Mouse (Mus musculus) hindbrain, embryonic 11.5 days (tissue): ENCODE measurements around the gene Tmem51. TPM values are rescaled to one million over a fixed set of nuclear protein-coding genes. Genes with fewer than 3 reads are reported as not detected.

ENCODE experiments used
- ATAC-seq: fragments of 200-750 bp; cut with Nextera tagmentation; 2 replicates; pipeline ENCODE4 v1.8.0; 2017; ENCODE audit warnings: mild to moderate bottlenecking, moderate TSS enrichment, moderate library complexity; ENCODE audit not compliant: low FRiP score
- DNase-seq: peaks from one replicate; pipeline ENCODE4 v3.0.0-alpha.2; 2015; ENCODE audit warnings: low spot score
- H3K27ac ChIP-seq: fragments of 300-500 bp; sonication (generic); 2 replicates; pipeline ENCODE4 v1.5.1; 2014; ENCODE audit warnings: mild to moderate bottlenecking, low read depth, low read length
- H3K27me3 ChIP-seq: fragments of 300-500 bp; sonication (generic); 2 replicates; pipeline ENCODE4 v1.6.1; 2014; ENCODE audit warnings: mild to moderate bottlenecking, low read length, moderate library complexity, mixed read lengths; ENCODE audit not compliant: control insufficient read depth, insufficient read depth
- H3K36me3 ChIP-seq: fragments of 300-500 bp; sonication (generic); 2 replicates; pipeline ENCODE4 v1.6.1; 2014; ENCODE audit warnings: mild to moderate bottlenecking, low read length, moderate library complexity, mixed read lengths; ENCODE audit not compliant: control insufficient read depth, insufficient read depth
- H3K4me1 ChIP-seq: fragments of 300-500 bp; sonication (generic); replicated peaks from 2 replicates; pipeline ENCODE4 v1.6.1; 2014; ENCODE audit warnings: low read length, mixed read lengths; ENCODE audit not compliant: control insufficient read depth, insufficient read depth
- H3K4me2 ChIP-seq: fragments of 300-500 bp; sonication (generic); replicated peaks from 2 replicates; pipeline ENCODE4 v1.6.1; 2014; ENCODE audit warnings: mild to moderate bottlenecking, low read depth, low read length
- H3K4me3 ChIP-seq: fragments of 300-500 bp; sonication (generic); 2 replicates; pipeline ENCODE4 v1.5.1; 2014; ENCODE audit warnings: low read depth, low read length
- H3K9ac ChIP-seq: fragments of 300-500 bp; sonication (generic); 2 replicates; pipeline ENCODE4 v1.6.1; 2014; ENCODE audit warnings: low read depth, low read length
- H3K9me3 ChIP-seq: fragments of 300-500 bp; sonication (generic); 2 replicates; pipeline ENCODE4 v1.6.1; 2016; ENCODE audit warnings: low read length; ENCODE audit not compliant: control insufficient read depth
- WGBS: fragments of 180-500 bp; shearing (Covaris S2); extraction: QIAGEN DNeasy Blood & Tissue Kit; methylation state at CpG from one replicate; pipeline ENCODE4 v1.1.7; 2014; 5-methylcytosine and 5-hydroxymethylcytosine counted together
- polyA plus RNA-seq: library from polyadenylated mRNA; unstranded; fragments of >200 nt; fragmentation: Nextera tagmentation; extraction: Ambion mirVana; gene quantifications from 2 replicates; pipeline ENCODE4 v1.2.1, GENCODE M21; 2014

Tmem51 gene
- polyA plus RNA-seq, 1 experiment from 2014 or later: 8.1 TPM

- H3K9ac ChIP-seq: no peak overlapping the region
- no peak for DNase-seq
- no peak overlapping the region for H3K27ac ChIP-seq
Observed at GRCm38 (mm10) chr4:142060455-142061378, 23.4 kb downstream of the Tmem51 start.

DNA sequence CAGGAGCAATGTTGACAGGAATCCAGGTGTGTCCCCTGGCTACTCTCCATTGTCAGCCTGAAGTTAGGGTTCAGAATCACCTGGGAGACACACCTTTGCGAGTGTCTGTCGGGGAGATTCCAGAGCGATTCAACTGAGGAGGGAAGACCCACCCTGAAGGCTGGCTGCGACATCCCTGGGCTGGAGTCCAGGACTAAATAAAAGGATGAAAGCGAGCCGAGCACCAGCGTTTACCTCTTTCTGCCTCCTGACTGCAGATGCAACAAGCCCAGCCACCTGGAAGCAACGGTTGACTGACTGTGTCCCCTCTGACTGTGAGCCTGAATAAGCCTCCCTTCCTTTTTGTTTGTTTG is 24.3 kb downstream of the Tmem51 start:
- Histone ChIP-seq H3K27me3 (no peaks in the 10 kb centered on the region), H3K27ac (no peak overlapping the region), H3K36me3 (no peaks in the 10 kb centered on the region), H3K4me2 (no peak overlapping the region), H3K4me1 (no peaks in the 10 kb centered on the region), H3K9me3 (no peaks in the 10 kb centered on the region), H3K4me3 (no peak overlapping the region), H3K9ac (no peak overlapping the region)
- ATAC-seq (no peak), DNase-seq (no peak)
- WGBS: 94% methylated on average over 8 of the region's 8 CpGs

More at GRCm38 (mm10) chr4:142060455-142061378, 23.4 kb downstream of the Tmem51 start:
- no peak overlapping the region for H3K4me2 ChIP-seq
- no peak for ATAC-seq
- 61% methylated on average over 18 of the region's 18 CpGs for WGBS
- H3K36me3 ChIP-seq: no peaks in the 10 kb centered on the region
- H3K4me3 ChIP-seq: no peak overlapping the region
- H3K9me3 ChIP-seq: no peaks in the 10 kb centered on the region
- H3K4me1 ChIP-seq: no peaks in the 10 kb centered on the region
- H3K27me3 ChIP-seq: no peaks in the 10 kb centered on the region

- H3K4me3 ChIP-seq: no peak overlapping the region
- WGBS: 80% methylated on average over 13 of the region's 13 CpGs
- no peaks in the 10 kb centered on the region for H3K4me1 ChIP-seq
- ATAC-seq: no peak
- no peak overlapping the region for H3K4me2 ChIP-seq
- H3K9ac ChIP-seq: no peak overlapping the region
- DNase-seq: no peak
- no peaks in the 10 kb centered on the region for H3K9me3 ChIP-seq
- no peak overlapping the region for H3K27ac ChIP-seq
- no peaks in the 10 kb centered on the region for H3K27me3 ChIP-seq
- no peaks in the 10 kb centered on the region for H3K36me3 ChIP-seq
Observed at GRCm38 (mm10) chr4:142059113-142059840, 24.8 kb downstream of the Tmem51 start.

DNA sequence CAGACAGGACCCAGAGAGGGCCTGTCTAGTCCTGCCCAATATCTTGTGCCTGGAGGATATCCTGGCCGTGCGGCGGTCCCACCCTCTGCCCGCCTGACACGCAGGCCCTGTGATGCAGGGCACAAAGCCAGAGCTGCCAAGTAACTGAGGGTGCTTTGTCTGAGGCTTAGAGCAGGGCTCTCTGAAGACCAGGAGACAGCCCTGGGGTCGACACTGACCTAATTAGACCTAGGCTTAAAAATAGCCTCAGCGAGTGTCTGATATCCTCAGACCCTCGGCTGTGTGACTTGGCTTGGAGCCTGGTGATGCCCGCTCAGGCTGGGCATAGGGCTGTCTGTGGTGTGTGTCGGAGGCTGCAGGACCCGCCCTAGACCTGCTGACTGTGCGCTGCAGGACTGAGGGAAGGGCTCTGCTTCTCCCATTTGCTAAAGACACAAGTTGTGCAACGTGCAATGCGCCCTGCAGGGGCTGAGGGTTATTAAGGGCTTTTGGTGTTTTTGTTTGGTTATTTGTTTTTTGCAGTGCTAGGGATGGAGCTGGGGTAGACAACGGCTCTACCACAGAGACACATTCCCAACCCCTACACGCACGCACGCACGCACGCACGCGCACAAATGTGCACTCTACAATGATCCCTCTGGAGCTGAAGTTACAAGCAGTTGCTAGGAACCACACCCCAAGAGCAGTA is 26.4 kb downstream of the Tmem51 start:
- Histone ChIP-seq H3K4me1 (no peaks in the 10 kb centered on the region), H3K9me3 (no peaks in the 10 kb centered on the region), H3K4me2 (no peak overlapping the region), H3K27ac (no peak overlapping the region), H3K4me3 (no peak overlapping the region), H3K27me3 (no peaks in the 10 kb centered on the region), H3K36me3 (no peaks in the 10 kb centered on the region), H3K9ac (no peak overlapping the region)
- 88% methylated on average over 22 of the region's 22 CpGs for WGBS
- DNase-seq (no peak), ATAC-seq (no peak)

GRCm38 (mm10) chr4:142055600-142055999 is 28.5 kb downstream of the Tmem51 start:
- Histone ChIP-seq H3K4me3 (no peak overlapping the region), H3K9me3 (no peaks in the 10 kb centered on the region), H3K27me3 (no peaks in the 10 kb centered on the region), H3K27ac (no peak overlapping the region), H3K36me3 (no peaks in the 10 kb centered on the region), H3K4me2 (no peak overlapping the region), H3K9ac (no peak overlapping the region), H3K4me1 (no peaks in the 10 kb centered on the region)
- DNase-seq (no peak), ATAC-seq (no peak)
- WGBS: 84% methylated on average over 8 of the region's 8 CpGs

DNA sequence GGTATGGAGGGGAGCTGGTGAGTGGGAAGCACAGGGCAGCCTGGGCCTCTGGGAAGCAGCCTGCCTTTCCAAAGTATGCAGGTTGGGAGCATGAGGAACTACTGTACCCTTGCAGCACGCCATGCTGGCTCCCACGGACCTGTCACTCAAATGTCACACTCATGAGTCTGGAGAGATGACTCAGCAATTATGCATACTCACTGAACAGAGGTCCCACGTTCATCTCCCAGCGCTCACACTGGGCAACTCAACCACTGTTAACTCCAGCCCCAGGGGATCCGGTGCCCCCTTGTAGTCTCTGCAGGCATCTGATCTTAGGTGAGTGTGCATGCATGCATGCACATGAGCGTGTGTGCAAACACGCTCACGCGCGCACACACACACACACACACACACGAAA is 29.5 kb downstream of the Tmem51 start:
- 90% methylated on average over 11 of the region's 11 CpGs for WGBS
- no peaks in the 10 kb centered on the region for H3K27me3 ChIP-seq
- no peak for ATAC-seq

DNA sequence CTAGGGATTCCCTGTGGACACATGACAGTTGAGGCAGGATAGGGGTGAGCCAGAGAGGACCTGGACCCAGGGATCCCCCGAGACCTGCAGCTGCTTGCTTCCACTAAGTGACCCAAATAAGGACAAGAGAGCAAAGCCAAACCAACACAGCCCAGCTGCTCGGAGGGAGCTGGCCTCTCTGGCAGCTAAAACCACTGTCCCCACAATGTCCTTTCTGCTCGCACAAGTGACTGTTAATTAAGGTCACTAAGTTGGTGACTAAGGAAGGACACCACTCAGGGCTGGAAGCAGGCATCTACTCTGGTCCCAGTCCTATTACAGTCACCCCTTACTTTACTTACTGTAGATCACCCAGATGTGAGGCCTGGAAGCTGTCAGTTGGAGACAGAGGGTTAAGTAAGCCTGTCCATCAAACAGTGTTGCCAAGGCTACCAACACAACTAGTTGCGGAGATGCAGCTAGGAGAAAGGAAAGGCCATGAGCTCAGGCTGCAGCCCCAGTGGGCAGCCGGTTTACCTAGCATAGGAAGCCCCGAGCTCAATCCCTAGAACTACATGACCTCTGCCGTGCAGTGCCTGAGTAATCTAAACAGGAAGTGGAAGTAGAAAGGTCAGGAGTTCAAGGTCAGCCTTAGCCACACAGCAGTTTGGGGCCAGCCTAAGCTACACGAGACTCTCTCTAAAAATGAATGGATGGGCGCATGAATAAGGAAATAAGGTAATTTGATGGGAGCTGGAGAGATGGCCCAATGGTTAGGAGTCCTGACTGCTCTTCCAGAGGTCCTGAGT is 30.2 kb downstream of the Tmem51 start:
- Histone ChIP-seq H3K9ac (no peak overlapping the region), H3K27me3 (no peaks in the 10 kb centered on the region), H3K9me3 (no peaks in the 10 kb centered on the region), H3K4me2 (no peak overlapping the region), H3K4me1 (no peaks in the 10 kb centered on the region), H3K36me3 (no peaks in the 10 kb centered on the region), H3K27ac (no peak overlapping the region), H3K4me3 (no peak overlapping the region)
- 50% methylated on average over 9 of the region's 9 CpGs for WGBS
- ATAC-seq (no peak), DNase-seq (no peak)

More for the DNA sequence above, 29.5 kb downstream of the Tmem51 start:
- no peaks in the 10 kb centered on the region for H3K36me3 ChIP-seq
- DNase-seq: no peak
- H3K4me3 ChIP-seq: no peak overlapping the region
- no peak overlapping the region for H3K27ac ChIP-seq
- H3K9ac ChIP-seq: no peak overlapping the region
- H3K4me2 ChIP-seq: no peak overlapping the region
- no peaks in the 10 kb centered on the region for H3K9me3 ChIP-seq
- H3K4me1 ChIP-seq: no peaks in the 10 kb centered on the region

GRCm38 (mm10) chr4:142053261-142053660 is 30.8 kb downstream of the Tmem51 start:
- no peaks in the 10 kb centered on the region for H3K4me1 ChIP-seq
- no peak for ATAC-seq
- H3K4me3 ChIP-seq: no peak overlapping the region
- 71% methylated on average over 4 of the region's 4 CpGs for WGBS
- H3K9me3 ChIP-seq: no peaks in the 10 kb centered on the region
- H3K36me3 ChIP-seq: no peaks in the 10 kb centered on the region
- no peak overlapping the region for H3K9ac ChIP-seq
- H3K4me2 ChIP-seq: no peak overlapping the region
- no peak for DNase-seq
- no peaks in the 10 kb centered on the region for H3K27me3 ChIP-seq
- no peak overlapping the region for H3K27ac ChIP-seq
